ENCODE assay signal across 9 mouse cellular contexts in genomic region chr5:20470466-20470865, GRCm38 (mm10).
DNase-seq lines count a peak whose midpoint lies in the region; ATAC-seq and TF ChIP-seq lines count a peak whose summit lies in the region.
"Had no signal": no experiment of that assay in that cellular context is flagged by ENCODE, and none has a peak within 500 bp of the region (broad histone marks: within the 10 kb centered on the region; RNA-seq: fewer than 3 reads in every experiment).

No protein-coding gene starts in this region.

- H3K27ac ChIP-seq in hindbrain, postnatal 0 days, result no peak overlapping the region
- H3K27ac ChIP-seq in hindbrain, embryonic 10.5 days, result no peak overlapping the region
- H3K27ac ChIP-seq in spleen, adult 2 months (ENCODE audit: insufficient read depth, low read length), result no peak overlapping the region
- H3K27ac ChIP-seq in forebrain, embryonic 13.5 days, result no peak overlapping the region
- H3K27ac ChIP-seq: embryonic facial prominence, embryonic 13.5 days had no signal

- H3K4me1 ChIP-seq in hindbrain, postnatal 0 days (ENCODE audit: insufficient read depth, low read length), result no peaks in the 10 kb centered on the region
- H3K4me1 ChIP-seq in hindbrain, embryonic 10.5 days (replicated peaks), result no peaks in the 10 kb centered on the region
- H3K4me1 ChIP-seq in spleen, adult 2 months (ENCODE audit: control insufficient read depth, insufficient read depth, insufficient read length), result no peaks in the 10 kb centered on the region
- no peaks in the 10 kb centered on the region for H3K4me1 ChIP-seq in forebrain, embryonic 13.5 days
- H3K4me1 ChIP-seq: embryonic facial prominence, embryonic 13.5 days had no signal

- TF ChIP-seq POLR2A in spleen, adult 2 months (IDR thresholded peaks at IDR 0.05; ENCODE audit: low read depth, low read length), result no peak

- TF ChIP-seq CTCF in hindbrain, postnatal 0 days (IDR thresholded peaks at IDR 0.05; ENCODE audit: low read depth), result peak; percentile 48
- TF ChIP-seq CTCF in spleen, adult 2 months (IDR thresholded peaks at IDR 0.05; ENCODE audit: extremely low read depth, insufficient read depth, insufficient read length, insufficient replicate concordance), result peak; percentile 81; the same call in 1 of the 2 replicates

- no peaks in the 10 kb centered on the region for H3K9me3 ChIP-seq in hindbrain, postnatal 0 days (ENCODE audit: low read length)
- H3K9me3 ChIP-seq in hindbrain, embryonic 10.5 days, result no peaks in the 10 kb centered on the region
- H3K9me3 ChIP-seq in forebrain, embryonic 13.5 days (replicated peaks), result no peaks in the 10 kb centered on the region

- H3K9ac ChIP-seq in hindbrain, postnatal 0 days (replicated peaks; ENCODE audit: low read length), result no peak overlapping the region
- no peak overlapping the region for H3K9ac ChIP-seq in forebrain, embryonic 13.5 days
- H3K9ac ChIP-seq: embryonic facial prominence, embryonic 13.5 days had no signal

- no peak for DNase-seq in hindbrain, postnatal 0 days (ENCODE audit: low spot score)
- DNase-seq in hindbrain, embryonic 10.5 days (ENCODE audit: low spot score), result no peak
- peak; percentile 73 for DNase-seq in CD4-positive, CD25-positive, alpha-beta regulatory T cell, adult 2 months (ENCODE audit: low read depth, low spot score)
- DNase-seq in adrenal gland, postnatal 14 days, result peak; percentile 62
- peak; percentile 29 for DNase-seq in kidney, postnatal 10 days
- DNase-seq in spleen, adult 2 months (ENCODE audit: low read depth in 1 of 2, low spot score in 2 of 2), result peak; percentile 17 to 58
- DNase-seq in right cerebral cortex, postnatal 36 days (ENCODE audit: low spot score in 2 of 2), result no peak

- H3K4me3 ChIP-seq in hindbrain, postnatal 0 days (ENCODE audit: low read length), result no peak overlapping the region
- no peak overlapping the region for H3K4me3 ChIP-seq in hindbrain, embryonic 10.5 days
- H3K4me3 ChIP-seq in spleen, adult 2 months (ENCODE audit: extremely low read depth, insufficient read depth, insufficient read length), result no peak overlapping the region
- H3K4me3 ChIP-seq in forebrain, embryonic 13.5 days, result no peak overlapping the region
- H3K4me3 ChIP-seq: embryonic facial prominence, embryonic 13.5 days had no signal

- ATAC-seq in hindbrain, postnatal 0 days, result no peak
- ATAC-seq in forebrain, embryonic 13.5 days, result no peak; the same call in 1 of the 2 replicates

- H3K4me2 ChIP-seq in hindbrain, postnatal 0 days (ENCODE audit: low read depth, low read length), result no peak overlapping the region
- H3K4me2 ChIP-seq in forebrain, embryonic 13.5 days, result no peak overlapping the region
- H3K4me2 ChIP-seq: embryonic facial prominence, embryonic 13.5 days had no signal

- H3K36me3 ChIP-seq in hindbrain, postnatal 0 days (ENCODE audit: insufficient read depth, low read length), result no peaks in the 10 kb centered on the region
- no peaks in the 10 kb centered on the region for H3K36me3 ChIP-seq in hindbrain, embryonic 10.5 days
- H3K36me3 ChIP-seq in spleen, adult 2 months (ENCODE audit: control insufficient read depth, insufficient read depth, low read length), result no peaks in the 10 kb centered on the region
- H3K36me3 ChIP-seq in forebrain, embryonic 13.5 days (ENCODE audit: poor library complexity, severe bottlenecking), result peaks cover 5% of the 10 kb centered on the region; the same call in 1 of the 2 replicates
- H3K36me3 ChIP-seq: embryonic facial prominence, embryonic 13.5 days had no signal

- no peaks in the 10 kb centered on the region for H3K27me3 ChIP-seq in hindbrain, postnatal 0 days (ENCODE audit: insufficient read depth, low read length)
- no peaks in the 10 kb centered on the region for H3K27me3 ChIP-seq in hindbrain, embryonic 10.5 days (ENCODE audit: insufficient read depth, poor library complexity, severe bottlenecking)
- no peaks in the 10 kb centered on the region for H3K27me3 ChIP-seq in spleen, adult 2 months (ENCODE audit: control insufficient read depth, insufficient read depth, low read length)
- no peaks in the 10 kb centered on the region for H3K27me3 ChIP-seq in forebrain, embryonic 13.5 days
- H3K27me3 ChIP-seq: embryonic facial prominence, embryonic 13.5 days had no signal

Comparison
In these comparisons a context has a peak if more than half of its experiments do, and no peak if none do; other contexts are left out.
1. DNase-seq: peak in CD4-positive, CD25-positive, alpha-beta regulatory T cell, adult 2 months (single experiment), adrenal gland, postnatal 14 days (single experiment), kidney, postnatal 10 days (single experiment) and spleen, adult 2 months (2 of 2); none in hindbrain, postnatal 0 days (single experiment), hindbrain, embryonic 10.5 days (single experiment) and right cerebral cortex, postnatal 36 days (0 of 2).